In genomic region chr15:72339629-72340028, GRCm38 (mm10) we compare ENCODE assay signal across 18 mouse cellular contexts.
"Had no signal": no experiment of that assay in that cellular context is flagged by ENCODE, and none has a peak within 500 bp of the region (broad histone marks: within the 10 kb centered on the region; RNA-seq: fewer than 3 reads in every experiment).

No protein-coding gene starts in this region.

- H3K9me3 ChIP-seq: lung, embryonic 15.5 days; midbrain, embryonic 13.5 days; midbrain, embryonic 15.5 days; neural tube, embryonic 12.5 days; stomach, embryonic 15.5 days had no signal

- H3K4me2 ChIP-seq: lung, embryonic 15.5 days; midbrain, embryonic 11.5 days; midbrain, embryonic 13.5 days; midbrain, embryonic 15.5 days; neural tube, embryonic 12.5 days; stomach, embryonic 15.5 days had no signal

- H3K36me3 ChIP-seq: lung, embryonic 15.5 days; midbrain, embryonic 13.5 days; midbrain, embryonic 15.5 days; neural tube, embryonic 12.5 days; stomach, embryonic 15.5 days had no signal

- ATAC-seq: liver, postnatal 0 days; lung, postnatal 0 days; midbrain, embryonic 13.5 days; midbrain, embryonic 15.5 days had no signal

- H3K27me3 ChIP-seq: lung, embryonic 15.5 days; midbrain, embryonic 13.5 days; midbrain, embryonic 15.5 days; neural tube, embryonic 12.5 days; stomach, embryonic 15.5 days had no signal

- H3K9ac ChIP-seq: liver, postnatal 0 days; lung, embryonic 15.5 days; midbrain, embryonic 13.5 days; midbrain, embryonic 15.5 days; neural tube, embryonic 12.5 days; stomach, embryonic 15.5 days had no signal

- H3K4me3 ChIP-seq: lung, embryonic 15.5 days; megakaryocyte, embryonic 14.5 days; midbrain, embryonic 13.5 days; midbrain, embryonic 15.5 days; neural tube, embryonic 12.5 days; stomach, embryonic 15.5 days had no signal

- DNase-seq: liver, postnatal 0 days; lung, adult 2 months; lung, postnatal 14 days; lung, postnatal 36 days; right cerebral cortex, postnatal 14 days; thymus, adult 2 months; thymus, postnatal 25 days; thymus, postnatal 4 days had no signal

- H3K4me1 ChIP-seq: lung, embryonic 15.5 days; neural tube, embryonic 12.5 days; stomach, embryonic 15.5 days had no signal

- H3K27ac ChIP-seq: lung, embryonic 15.5 days; macrophage; midbrain, embryonic 13.5 days; midbrain, embryonic 15.5 days; neural tube, embryonic 12.5 days; stomach, embryonic 15.5 days; stomach, postnatal 0 days had no signal
